8 mouse cellular contexts compared by ENCODE assay signal in genomic region chr9:108338551-108338885, GRCm38 (mm10). TPM values are rescaled to one million over a fixed set of nuclear protein-coding genes. Genes with fewer than 3 reads are reported as not detected.
DNase-seq lines count a peak whose midpoint lies in the region; ATAC-seq and TF ChIP-seq lines count a peak whose summit lies in the region.

No protein-coding gene starts in this region.

- peak overlapping the region; percentile 98 for H3K27ac ChIP-seq in kidney, postnatal 0 days
- H3K27ac ChIP-seq in embryonic facial prominence, embryonic 10.5 days (replicated peaks), result peak overlapping the region; percentile 97
- peak overlapping the region; percentile 97 for H3K27ac ChIP-seq in intestine, embryonic 15.5 days
- H3K27ac ChIP-seq in midbrain, embryonic 13.5 days, result peak overlapping the region; percentile 91

- intact Hi-C loops in gastrocnemius, postnatal 36 days (cut with DNase I), result no loop called here

- 20% methylated on average over 6 of the region's 6 CpGs for WGBS in kidney, postnatal 0 days
- 21% methylated on average over 6 of the region's 6 CpGs for WGBS in embryonic facial prominence, embryonic 10.5 days
- WGBS in intestine, embryonic 15.5 days, result 24% methylated on average over 6 of the region's 6 CpGs
- 31% methylated on average over 6 of the region's 6 CpGs for WGBS in midbrain, embryonic 13.5 days

- no peak for DNase-seq in kidney, postnatal 0 days (ENCODE audit: low spot score)
- no peak for DNase-seq in kidney, postnatal 14 days
- peak; percentile 24 for DNase-seq in embryonic facial prominence, embryonic 10.5 days (ENCODE audit: low spot score)
- DNase-seq in gastrocnemius, postnatal 36 days, result no peak
- DNase-seq in urinary bladder, adult 2 months (ENCODE audit: low spot score), result no peak
- DNase-seq in cerebellum, postnatal 36 days, result no peak

- no peak for TF ChIP-seq CTCF in kidney, postnatal 0 days (IDR thresholded peaks at IDR 0.05; ENCODE audit: low read depth)

- ATAC-seq in kidney, postnatal 0 days (replicated peaks; ENCODE audit: low FRiP score, low read depth), result no peak
- no peak for ATAC-seq in intestine, embryonic 15.5 days
- peak; percentile 22 for ATAC-seq in midbrain, embryonic 13.5 days

- H3K4me1 ChIP-seq in kidney, postnatal 0 days (replicated peaks; ENCODE audit: insufficient read depth, low read length), result peaks cover 21% of the 10 kb centered on the region
- peaks cover 40% of the 10 kb centered on the region for H3K4me1 ChIP-seq in embryonic facial prominence, embryonic 10.5 days
- H3K4me1 ChIP-seq in intestine, embryonic 15.5 days (replicated peaks), result peaks cover 13% of the 10 kb centered on the region
- H3K4me1 ChIP-seq in midbrain, embryonic 13.5 days (replicated peaks), result peaks cover 27% of the 10 kb centered on the region

- no peaks in the 10 kb centered on the region for H3K9me3 ChIP-seq in kidney, postnatal 0 days (replicated peaks; ENCODE audit: low read length)
- no peaks in the 10 kb centered on the region for H3K9me3 ChIP-seq in embryonic facial prominence, embryonic 10.5 days
- no peaks in the 10 kb centered on the region for H3K9me3 ChIP-seq in intestine, embryonic 15.5 days
- H3K9me3 ChIP-seq in midbrain, embryonic 13.5 days, result no peaks in the 10 kb centered on the region

- peak overlapping the region; percentile 83; the same call in 1 of the 2 replicates for H3K9ac ChIP-seq in kidney, postnatal 0 days (ENCODE audit: low read depth, low read length)
- peak overlapping the region; percentile 3; the same call in 1 of the 2 replicates for H3K9ac ChIP-seq in intestine, embryonic 15.5 days
- H3K9ac ChIP-seq in midbrain, embryonic 13.5 days (replicated peaks), result peak overlapping the region; percentile 85

- peaks cover 25% of the 10 kb centered on the region for H3K36me3 ChIP-seq in kidney, postnatal 0 days (ENCODE audit: insufficient read depth, low read length)
- H3K36me3 ChIP-seq in embryonic facial prominence, embryonic 10.5 days (replicated peaks), result peaks cover 47% of the 10 kb centered on the region
- peaks cover 20% of the 10 kb centered on the region for H3K36me3 ChIP-seq in intestine, embryonic 15.5 days
- H3K36me3 ChIP-seq in midbrain, embryonic 13.5 days, result peaks cover 30% of the 10 kb centered on the region

- no peaks in the 10 kb centered on the region for H3K27me3 ChIP-seq in kidney, postnatal 0 days (ENCODE audit: insufficient read depth, low read length)
- H3K27me3 ChIP-seq in embryonic facial prominence, embryonic 10.5 days (replicated peaks; ENCODE audit: low read depth, poor library complexity, severe bottlenecking), result no peaks in the 10 kb centered on the region
- H3K27me3 ChIP-seq in intestine, embryonic 15.5 days (replicated peaks), result no peaks in the 10 kb centered on the region
- no peaks in the 10 kb centered on the region for H3K27me3 ChIP-seq in midbrain, embryonic 13.5 days

- H3K4me2 ChIP-seq in kidney, postnatal 0 days (ENCODE audit: low read length), result peak overlapping the region; percentile 79
- H3K4me2 ChIP-seq in intestine, embryonic 15.5 days (replicated peaks), result peak overlapping the region; percentile 70
- peak overlapping the region; percentile 73 for H3K4me2 ChIP-seq in midbrain, embryonic 13.5 days (replicated peaks)

- peak overlapping the region; percentile 62 for H3K4me3 ChIP-seq in kidney, postnatal 0 days (replicated peaks; ENCODE audit: low read depth, low read length)
- H3K4me3 ChIP-seq in embryonic facial prominence, embryonic 10.5 days, result peak overlapping the region; percentile 94
- H3K4me3 ChIP-seq in intestine, embryonic 15.5 days (replicated peaks), result peak overlapping the region; percentile 73
- peak overlapping the region; percentile 65 for H3K4me3 ChIP-seq in midbrain, embryonic 13.5 days (replicated peaks)

RNA-seq across cellular contexts. Expression of gene Gpx1, which starts 0.2 kb away (rescaled TPM):
- 1,215 and 1,273 TPM in 2 replicates for polyA plus RNA-seq in kidney, postnatal 0 days (2015; fragmentation: Nextera tagmentation; extraction: Ambion mirVana)
- polyA plus RNA-seq in embryonic facial prominence, embryonic 10.5 days (2016; fragmentation: Nextera tagmentation; extraction: Ambion mirVana), result 810 and 843 TPM in 2 replicates
- 1,041 and 1,081 TPM in 2 replicates for polyA plus RNA-seq in intestine, embryonic 15.5 days (2015; fragmentation: Nextera tagmentation; extraction: Ambion mirVana)
- 474 and 511 TPM in 2 replicates for polyA plus RNA-seq in midbrain, embryonic 13.5 days (2015; fragmentation: Nextera tagmentation; extraction: Ambion mirVana)
- total RNA-seq in gastrocnemius, postnatal 36 days (2021), result 10 to 100 TPM; 60.9 to 78.2 TPM
- 703 and 735 TPM in 2 replicates for polyA plus RNA-seq in urinary bladder, adult 2 months (2012; rRNA removed)

RNA-seq across cellular contexts. Expression of gene Usp4, which starts 9.1 kb away (rescaled TPM):
- polyA plus RNA-seq in kidney, postnatal 0 days (2015; fragmentation: Nextera tagmentation; extraction: Ambion mirVana), result 64.0 and 79.9 TPM in 2 replicates
- polyA plus RNA-seq in embryonic facial prominence, embryonic 10.5 days (2016; fragmentation: Nextera tagmentation; extraction: Ambion mirVana), result 127 and 133 TPM in 2 replicates
- polyA plus RNA-seq in intestine, embryonic 15.5 days (2015; fragmentation: Nextera tagmentation; extraction: Ambion mirVana), result 82.5 and 89.1 TPM in 2 replicates
- 143 and 146 TPM in 2 replicates for polyA plus RNA-seq in midbrain, embryonic 13.5 days (2015; fragmentation: Nextera tagmentation; extraction: Ambion mirVana)
- 10 to 100 TPM; 61.5 to 70.3 TPM for total RNA-seq in gastrocnemius, postnatal 36 days (2021)
- 64.1 and 77.6 TPM in 2 replicates for polyA plus RNA-seq in urinary bladder, adult 2 months (2012; rRNA removed)

RNA-seq across cellular contexts. Expression of gene Tcta, which starts 32.6 kb away (rescaled TPM):
- polyA plus RNA-seq in kidney, postnatal 0 days (2015; fragmentation: Nextera tagmentation; extraction: Ambion mirVana), result 47.5 and 49.0 TPM in 2 replicates
- polyA plus RNA-seq in embryonic facial prominence, embryonic 10.5 days (2016; fragmentation: Nextera tagmentation; extraction: Ambion mirVana), result 14.4 and 14.7 TPM in 2 replicates
- 34.1 and 37.1 TPM in 2 replicates for polyA plus RNA-seq in intestine, embryonic 15.5 days (2015; fragmentation: Nextera tagmentation; extraction: Ambion mirVana)
- polyA plus RNA-seq in midbrain, embryonic 13.5 days (2015; fragmentation: Nextera tagmentation; extraction: Ambion mirVana), result 52.6 and 57.5 TPM in 2 replicates
- total RNA-seq in gastrocnemius, postnatal 36 days (2021), result 10 to 100 TPM; 24.9 to 25.1 TPM
- 80.0 and 107 TPM in 2 replicates for polyA plus RNA-seq in urinary bladder, adult 2 months (2012; rRNA removed)

RNA-seq across cellular contexts. Expression of gene Rhoa, which starts 32.6 kb away (rescaled TPM):
- 448 and 489 TPM in 2 replicates for polyA plus RNA-seq in kidney, postnatal 0 days (2015; fragmentation: Nextera tagmentation; extraction: Ambion mirVana)
- polyA plus RNA-seq in embryonic facial prominence, embryonic 10.5 days (2016; fragmentation: Nextera tagmentation; extraction: Ambion mirVana), result 240 and 243 TPM in 2 replicates
- 422 and 453 TPM in 2 replicates for polyA plus RNA-seq in intestine, embryonic 15.5 days (2015; fragmentation: Nextera tagmentation; extraction: Ambion mirVana)
- 288 and 306 TPM in 2 replicates for polyA plus RNA-seq in midbrain, embryonic 13.5 days (2015; fragmentation: Nextera tagmentation; extraction: Ambion mirVana)
- 10 to 100 TPM; 97.0 to 97.5 TPM for total RNA-seq in gastrocnemius, postnatal 36 days (2021)
- 304 and 339 TPM in 2 replicates for polyA plus RNA-seq in urinary bladder, adult 2 months (2012; rRNA removed)

RNA-seq across cellular contexts. Expression of gene Amt, which starts 41.9 kb away (rescaled TPM):
- 50.5 and 51.2 TPM in 2 replicates for polyA plus RNA-seq in kidney, postnatal 0 days (2015; fragmentation: Nextera tagmentation; extraction: Ambion mirVana)
- 35.9 and 40.8 TPM in 2 replicates for polyA plus RNA-seq in embryonic facial prominence, embryonic 10.5 days (2016; fragmentation: Nextera tagmentation; extraction: Ambion mirVana)
- 20.9 and 23.2 TPM in 2 replicates for polyA plus RNA-seq in intestine, embryonic 15.5 days (2015; fragmentation: Nextera tagmentation; extraction: Ambion mirVana)
- polyA plus RNA-seq in midbrain, embryonic 13.5 days (2015; fragmentation: Nextera tagmentation; extraction: Ambion mirVana), result 33.6 and 35.5 TPM in 2 replicates
- total RNA-seq in gastrocnemius, postnatal 36 days (2021), result 1 to 10 TPM in 1 of 2 experiments, under 1 TPM in 1; 0.94 to 1.3 TPM
- 34.0 and 35.5 TPM in 2 replicates for polyA plus RNA-seq in urinary bladder, adult 2 months (2012; rRNA removed)

Comparison
In these comparisons a context has a peak if more than half of its experiments do, and no peak if none do; other contexts are left out.
1. H3K9ac ChIP-seq: peak in every context shown above with its lines; median percentile 85 in midbrain, embryonic 13.5 days; 83 in kidney, postnatal 0 days; 3 in intestine, embryonic 15.5 days.